Mouse (Mus musculus) kidney, embryonic 14.5 days (tissue): ENCODE data around the gene Pebp1. TPM values are rescaled to one million over a fixed set of nuclear protein-coding genes. Genes with fewer than 3 reads are reported as not detected.

Source experiments
- ATAC-seq: fragments of 200-750 bp; cut with Nextera tagmentation; 2 replicates; pipeline ENCODE4 v1.8.0; 2017; ENCODE audit warnings: moderate number of reproducible peaks, mild to moderate bottlenecking, moderate TSS enrichment, moderate library complexity; ENCODE audit not compliant: low FRiP score, low TSS enrichment
- H3K27ac ChIP-seq: fragments of 300-500 bp; sonication (generic); 2 replicates; pipeline ENCODE4 v1.5.1; 2014; ENCODE audit warnings: low read depth, mild to moderate bottlenecking, low read length, moderate library complexity, mixed read lengths
- H3K27me3 ChIP-seq: fragments of 300-500 bp; sonication (generic); 2 replicates; pipeline ENCODE4 v1.6.1; 2014; ENCODE audit warnings: mild to moderate bottlenecking, low read length; ENCODE audit not compliant: control insufficient read depth, insufficient read depth
- H3K36me3 ChIP-seq: fragments of 300-500 bp; sonication (generic); 2 replicates; pipeline ENCODE4 v1.6.1; 2014; ENCODE audit warnings: low read length, mixed read lengths; ENCODE audit not compliant: control insufficient read depth, insufficient read depth
- H3K4me1 ChIP-seq: fragments of 300-500 bp; sonication (generic); 2 replicates; pipeline ENCODE4 v1.6.1; 2014; ENCODE audit warnings: low read length, mixed read lengths; ENCODE audit not compliant: control insufficient read depth, insufficient read depth
- H3K4me2 ChIP-seq: fragments of 300-500 bp; sonication (generic); replicated peaks from 2 replicates; pipeline ENCODE4 v1.6.1; 2014; ENCODE audit warnings: low read depth, mild to moderate bottlenecking, low read length
- H3K4me3 ChIP-seq: fragments of 300-500 bp; sonication (generic); 2 replicates; pipeline ENCODE4 v1.5.1; 2014; ENCODE audit warnings: mild to moderate bottlenecking, low read length
- H3K9ac ChIP-seq: fragments of 300-500 bp; sonication (generic); 2 replicates; pipeline ENCODE4 v1.6.1; 2014; ENCODE audit warnings: low read depth, mild to moderate bottlenecking, low read length, moderate library complexity
- H3K9me3 ChIP-seq: fragments of 300-500 bp; sonication (generic); 2 replicates; pipeline ENCODE4 v1.6.1; 2016; ENCODE audit warnings: low read length; ENCODE audit not compliant: control insufficient read depth
- WGBS: fragments of 180-500 bp; shearing (Covaris S2); extraction: QIAGEN DNeasy Blood & Tissue Kit; methylation state at CpG from one replicate; pipeline ENCODE4 v1.1.7; 2014; 5-methylcytosine and 5-hydroxymethylcytosine counted together
- polyA plus RNA-seq: library from polyadenylated mRNA; unstranded; fragments of >200 nt; fragmentation: Nextera tagmentation; extraction: Ambion mirVana; gene quantifications from 2 replicates; pipeline ENCODE4 v1.2.1, GENCODE M21; 2014

Gene Pebp1
- polyA plus RNA-seq, 1 experiment from 2014 or later, result 781 TPM

GRCm38 (mm10) chr5:117240321-117240731 lies 47.1 kb downstream of the Pebp1 start:
- peak overlapping the region; percentile 36 for H3K4me3 ChIP-seq
- no peaks in the 10 kb centered on the region for H3K36me3 ChIP-seq
- H3K4me1 ChIP-seq, result peaks cover 4% of the 10 kb centered on the region; the same call in 1 of the 2 replicates
- WGBS, result 4% methylated on average over 12 of the region's 12 CpGs
- H3K4me2 ChIP-seq, result peak overlapping the region; percentile 57
- H3K27ac ChIP-seq, result peak overlapping the region; percentile 20; the same call in 1 of the 2 replicates
- no peaks in the 10 kb centered on the region for H3K9me3 ChIP-seq
- no peaks in the 10 kb centered on the region for H3K27me3 ChIP-seq
- H3K9ac ChIP-seq, result peak overlapping the region; percentile 35; the same call in 1 of the 2 replicates
- no peak; the same call in 1 of the 2 replicates for ATAC-seq

GRCm38 (mm10) chr5:117239106-117239505 lies 48.3 kb downstream of the Pebp1 start:
- ATAC-seq, result no peak
- WGBS, result 76% methylated on average over 4 of the region's 4 CpGs
- H3K4me1 ChIP-seq, result peaks cover 4% of the 10 kb centered on the region; the same call in 1 of the 2 replicates

GRCm38 (mm10) chr5:117236540-117236939 lies 50.9 kb downstream of the Pebp1 start:
- no peak overlapping the region for H3K9ac ChIP-seq
- H3K4me3 ChIP-seq, result no peak overlapping the region
- peaks cover 4% of the 10 kb centered on the region; the same call in 1 of the 2 replicates for H3K4me1 ChIP-seq
- H3K27me3 ChIP-seq, result no peaks in the 10 kb centered on the region
- ATAC-seq, result no peak
- no peaks in the 10 kb centered on the region for H3K9me3 ChIP-seq
- H3K4me2 ChIP-seq, result no peak overlapping the region
- WGBS, result 70% methylated on average over 5 of the region's 5 CpGs
- no peaks in the 10 kb centered on the region for H3K36me3 ChIP-seq
- no peak overlapping the region for H3K27ac ChIP-seq

More at GRCm38 (mm10) chr5:117239106-117239505, 48.3 kb downstream of the Pebp1 start:
- no peaks in the 10 kb centered on the region for H3K27me3 ChIP-seq
- no peaks in the 10 kb centered on the region for H3K36me3 ChIP-seq
- no peak overlapping the region for H3K4me2 ChIP-seq
- H3K9ac ChIP-seq, result no peak overlapping the region
- no peak overlapping the region for H3K4me3 ChIP-seq
- no peak overlapping the region for H3K27ac ChIP-seq
- H3K9me3 ChIP-seq, result no peaks in the 10 kb centered on the region

Other genes starting within 250 kb of the Pebp1 start
- gene Suds3, start 171.5 kb downstream of the Pebp1 start, polyA plus RNA-seq, result 49.2 and 70.7 TPM in 2 replicates
- 11.7 and 16.3 TPM in 2 replicates for gene Taok3, start 167.5 kb downstream of the Pebp1 start, polyA plus RNA-seq
- gene Vsig10, start 31.5 kb upstream of the Pebp1 start, polyA plus RNA-seq, result 7.4 and 9.0 TPM in 2 replicates
- gene Wsb2, start 69.7 kb upstream of the Pebp1 start, polyA plus RNA-seq, result 36.4 and 72.2 TPM in 2 replicates
- gene Rfc5, start 101.4 kb upstream of the Pebp1 start, polyA plus RNA-seq, result 97.1 and 111 TPM in 2 replicates
- 0.58 and 0.79 TPM in 2 replicates for gene Ksr2, start 126.4 kb upstream of the Pebp1 start, polyA plus RNA-seq